ENCODE assay signal across 18 mouse cellular contexts in the genomic region with DNA sequence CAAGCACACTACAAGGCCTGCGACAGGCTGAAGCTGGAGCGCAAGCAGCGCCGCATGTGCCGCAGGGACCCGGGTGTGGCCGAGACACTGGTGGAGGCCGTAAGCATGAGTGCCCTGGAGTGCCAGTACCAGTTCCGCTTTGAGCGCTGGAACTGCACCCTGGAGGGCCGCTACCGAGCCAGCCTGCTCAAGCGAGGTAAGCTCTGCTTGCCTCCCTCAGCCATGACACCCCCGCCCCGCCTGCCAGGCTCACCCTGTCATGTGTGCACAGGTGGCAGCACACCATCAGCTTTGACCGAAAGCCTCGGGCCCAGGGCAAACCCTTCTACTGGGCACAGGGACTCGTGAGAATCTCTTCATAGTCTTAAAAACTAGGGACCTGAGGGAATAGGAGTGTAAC. TPM values are rescaled to one million over a fixed set of nuclear protein-coding genes. Genes with fewer than 3 reads are reported as not detected.
"Had no signal": no experiment of that assay in that cellular context is flagged by ENCODE, and none has a peak within 500 bp of the region (broad histone marks: within the 10 kb centered on the region; RNA-seq: fewer than 3 reads in every experiment).

No protein-coding gene starts in this region.

- H3K27me3 ChIP-seq: liver, embryonic 15.5 days; stomach, embryonic 15.5 days had no signal

- H3K4me3 ChIP-seq: kidney, embryonic 15.5 days; layer of hippocampus, adult 2 months; liver, embryonic 15.5 days; megakaryocyte, embryonic 14.5 days; midbrain, embryonic 13.5 days; stomach, embryonic 15.5 days had no signal

- H3K27ac ChIP-seq: kidney, embryonic 15.5 days; layer of hippocampus, adult 2 months; liver, embryonic 15.5 days; macrophage; stomach, embryonic 15.5 days had no signal

- ATAC-seq: midbrain, embryonic 13.5 days had no signal

- DNase-seq: left cerebral cortex, postnatal 4 days; lung, adult 2 months; lung, postnatal 14 days; right cerebral cortex, postnatal 14 days; thymus, adult 2 months; thymus, postnatal 25 days had no signal

- H3K9ac ChIP-seq: kidney, embryonic 15.5 days; liver, embryonic 15.5 days; midbrain, embryonic 13.5 days; stomach, embryonic 15.5 days had no signal

- H3K36me3 ChIP-seq: kidney, embryonic 15.5 days; liver, embryonic 15.5 days; midbrain, embryonic 13.5 days; stomach, embryonic 15.5 days had no signal

- H3K9me3 ChIP-seq: kidney, embryonic 15.5 days; liver, embryonic 15.5 days; megakaryocyte, embryonic 14.5 days; midbrain, embryonic 13.5 days; stomach, embryonic 15.5 days had no signal

- H3K4me2 ChIP-seq: kidney, embryonic 15.5 days; liver, embryonic 11.5 days; liver, embryonic 15.5 days; midbrain, embryonic 13.5 days; stomach, embryonic 15.5 days had no signal

- H3K4me1 ChIP-seq: liver, embryonic 15.5 days; megakaryocyte, embryonic 14.5 days had no signal

RNA-seq across cellular contexts. Expression of gene Wnt3a, which starts 37.1 kb away (rescaled TPM):
- total RNA-seq: layer of hippocampus, postnatal 10 days; left cerebral cortex, postnatal 4 days had no signal
- polyA plus RNA-seq: kidney, embryonic 15.5 days; liver, embryonic 11.5 days; liver, embryonic 15.5 days; macrophage; midbrain, postnatal 0 days; spleen, adult 2 months had no signal

RNA-seq across cellular contexts. Expression of gene Prss38, which starts 47.8 kb away (rescaled TPM):
- total RNA-seq: layer of hippocampus, adult 2 months; layer of hippocampus, postnatal 10 days; left cerebral cortex, postnatal 4 days; midbrain, postnatal 0 days had no signal
- polyA plus RNA-seq: kidney, embryonic 15.5 days; liver, embryonic 11.5 days; liver, embryonic 15.5 days; lung, adult 2 months; midbrain, embryonic 13.5 days; midbrain, postnatal 0 days; neural tube, embryonic 14.5 days; spleen, adult 2 months; stomach, embryonic 15.5 days; thymus, adult 2 months had no signal
